Mouse (Mus musculus) E14TG2a.4 (cell line): ENCODE data around the gene Arhgap28.

Experiments
- CTCF ChIP-seq: conservative IDR thresholded peaks from 2 replicates; pipeline ENCODE4 v1.5.1; 2014; ENCODE audit warnings: low read length
- POU5F1 ChIP-seq: IDR thresholded peaks from 2 replicates; pipeline ENCODE4 v1.6.1; 2014; ENCODE audit warnings: low read length, borderline replicate concordance

DNA sequence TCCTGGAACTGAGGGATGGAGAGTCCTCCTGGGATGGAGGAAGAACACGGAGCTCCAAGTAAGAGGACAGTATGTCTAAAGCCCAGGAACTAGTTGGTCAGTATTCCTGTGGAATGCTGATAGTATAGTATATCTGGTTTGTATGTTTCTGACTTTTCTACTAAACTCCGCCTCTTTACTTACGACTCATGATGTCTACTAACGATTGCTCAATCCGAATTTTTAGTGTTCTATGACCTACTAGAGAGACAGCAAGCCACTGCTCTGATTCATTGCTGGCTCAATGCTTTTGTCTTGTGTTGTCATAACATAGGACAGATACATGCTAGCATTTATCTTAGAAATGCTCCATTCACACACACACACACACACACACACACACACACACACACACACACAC, 24.7 kb downstream of the Arhgap28 start:
- no peak for TF ChIP-seq CTCF
- TF ChIP-seq POU5F1 = no peak
